23 mouse cellular contexts compared by ENCODE assay signal in the genomic region with DNA sequence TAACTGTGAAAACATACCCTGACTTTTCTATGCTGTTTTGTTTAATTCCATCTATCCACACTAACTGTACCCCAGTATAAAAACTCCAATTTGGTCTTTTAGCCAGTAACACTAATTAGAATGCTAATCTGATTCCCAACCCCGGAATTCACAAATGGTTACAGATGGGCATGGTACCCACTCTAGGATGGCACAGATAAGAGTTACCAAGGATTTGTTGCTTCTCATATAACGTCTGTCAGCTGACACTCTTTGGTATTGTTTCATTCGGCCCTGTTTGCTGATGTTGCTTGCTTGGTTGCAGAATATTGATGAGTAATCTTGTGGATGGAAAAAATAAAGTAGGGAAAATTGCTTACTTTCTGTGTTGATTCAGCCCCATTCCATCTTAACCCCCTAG.
"Had no signal": no experiment of that assay in that cellular context is flagged by ENCODE, and none has a peak within 500 bp of the region (broad histone marks: within the 10 kb centered on the region; RNA-seq: fewer than 3 reads in every experiment).

No protein-coding gene starts in this region.

- H3K4me2 ChIP-seq: limb, embryonic 13.5 days; liver, embryonic 12.5 days; liver, embryonic 15.5 days; lung, embryonic 15.5 days; midbrain, embryonic 13.5 days; neural tube, embryonic 13.5 days; stomach, embryonic 15.5 days had no signal

- H3K27me3 ChIP-seq: limb, embryonic 13.5 days; liver, embryonic 12.5 days; liver, embryonic 15.5 days; lung, embryonic 15.5 days; megakaryocyte, embryonic 14.5 days; neural tube, embryonic 13.5 days; stomach, embryonic 15.5 days had no signal

- H3K9me3 ChIP-seq: limb, embryonic 10.5 days; limb, embryonic 13.5 days; liver, embryonic 12.5 days; liver, embryonic 15.5 days; lung, embryonic 15.5 days; megakaryocyte, embryonic 14.5 days; midbrain, embryonic 10.5 days; midbrain, embryonic 13.5 days; neural tube, embryonic 13.5 days; stomach, embryonic 15.5 days had no signal

- H3K4me3 ChIP-seq: limb, embryonic 10.5 days; limb, embryonic 13.5 days; liver, embryonic 12.5 days; liver, embryonic 15.5 days; lung, embryonic 15.5 days; megakaryocyte, embryonic 14.5 days; midbrain, embryonic 10.5 days; midbrain, embryonic 13.5 days; myocyte; neural tube, embryonic 13.5 days; stomach, embryonic 15.5 days had no signal

- H3K27ac ChIP-seq: limb, embryonic 10.5 days; limb, embryonic 13.5 days; liver, embryonic 12.5 days; liver, embryonic 15.5 days; lung, embryonic 15.5 days; midbrain, embryonic 10.5 days; midbrain, embryonic 13.5 days; neural tube, embryonic 13.5 days; stomach, embryonic 15.5 days had no signal

- H3K36me3 ChIP-seq: limb, embryonic 10.5 days; limb, embryonic 13.5 days; liver, embryonic 12.5 days; liver, embryonic 15.5 days; lung, embryonic 15.5 days; midbrain, embryonic 10.5 days; midbrain, embryonic 13.5 days; neural tube, embryonic 13.5 days; stomach, embryonic 15.5 days had no signal

- DNase-seq: kidney, adult 18-20 months; kidney, adult 9 months; kidney, postnatal 25 days; liver; lung, adult 18-20 months; lung, postnatal 10 days; lung, postnatal 36 days; right cerebral cortex, adult 18-20 months; right cerebral cortex, postnatal 14 days; spleen, adult 18-20 months; thymus, postnatal 25 days had no signal

- H3K4me1 ChIP-seq: limb, embryonic 13.5 days; liver, embryonic 12.5 days; liver, embryonic 15.5 days; lung, embryonic 15.5 days; megakaryocyte, embryonic 14.5 days; stomach, embryonic 15.5 days had no signal

- ATAC-seq: liver, embryonic 12.5 days; midbrain, embryonic 13.5 days; midbrain, embryonic 16.5 days had no signal

- H3K9ac ChIP-seq: limb, embryonic 13.5 days; liver, embryonic 12.5 days; liver, embryonic 15.5 days; lung, embryonic 15.5 days; midbrain, embryonic 13.5 days; neural tube, embryonic 13.5 days; stomach, embryonic 15.5 days had no signal
